Mouse (Mus musculus) kidney, adult 8-10 months (tissue): ENCODE measurements around the gene Gm11444.

Experiments
- DNase-seq, 2 experiments: peaks; one replicate each; pipeline ENCODE4 v3.0.0; 2022

Gm11444 gene

DNA sequence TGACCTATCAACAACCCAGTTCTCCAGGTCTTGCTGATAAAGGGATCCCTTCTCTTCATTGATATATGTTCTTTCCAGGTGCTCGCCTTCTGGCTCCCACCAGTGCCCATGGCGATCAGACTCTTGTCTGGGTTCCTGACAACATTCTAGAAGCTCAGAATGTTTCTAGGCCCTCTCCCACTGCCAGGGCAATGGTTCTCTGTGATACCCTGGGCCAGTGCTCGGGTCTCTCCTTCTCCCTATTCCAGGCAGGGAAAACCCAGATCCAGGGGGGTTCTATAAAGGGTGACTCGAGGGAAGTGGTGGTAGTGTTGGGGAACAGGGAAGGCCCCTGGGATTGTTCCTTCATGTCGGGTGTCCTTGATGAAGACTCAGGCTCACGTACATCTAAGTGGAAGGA is at the start of gene Gm11444:
Gm11444 (minus strand) TSS at position 101 of the 400 bp plus-strand sequence.
- DNase-seq = no peak

DNA sequence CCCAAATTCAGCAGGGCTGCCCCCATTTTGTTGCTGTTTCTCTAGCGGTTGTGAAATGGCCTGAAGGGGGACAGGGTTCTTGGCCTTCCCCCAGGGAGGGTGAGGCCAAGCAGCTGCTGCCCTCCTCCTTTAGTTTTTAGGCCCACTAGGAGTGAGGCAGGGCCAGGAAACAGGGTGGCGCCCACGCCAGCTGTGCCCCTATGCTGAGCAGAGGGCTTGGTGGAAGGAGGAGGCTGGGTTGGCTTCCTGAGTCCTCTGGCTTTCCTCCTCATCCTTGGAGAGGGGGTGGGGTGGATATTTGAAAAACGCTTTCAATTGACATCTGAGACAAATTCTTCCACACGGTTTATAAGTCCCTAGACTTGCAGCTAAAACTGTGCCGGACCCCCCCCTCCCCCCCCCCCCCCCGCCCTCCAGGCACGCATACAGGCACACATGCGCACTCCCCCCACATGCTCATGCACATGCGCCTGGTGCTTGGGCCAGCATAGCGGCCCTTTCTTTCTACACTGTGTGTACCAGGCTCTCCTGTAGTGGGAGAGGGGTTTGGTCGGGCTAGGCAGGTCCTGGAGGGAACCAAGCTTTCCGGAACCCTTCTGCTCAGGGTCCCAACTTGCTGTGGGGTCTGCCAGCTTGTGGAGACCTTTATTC is 46.3 kb upstream of the Gm11444 start:
- no peak for DNase-seq

DNA sequence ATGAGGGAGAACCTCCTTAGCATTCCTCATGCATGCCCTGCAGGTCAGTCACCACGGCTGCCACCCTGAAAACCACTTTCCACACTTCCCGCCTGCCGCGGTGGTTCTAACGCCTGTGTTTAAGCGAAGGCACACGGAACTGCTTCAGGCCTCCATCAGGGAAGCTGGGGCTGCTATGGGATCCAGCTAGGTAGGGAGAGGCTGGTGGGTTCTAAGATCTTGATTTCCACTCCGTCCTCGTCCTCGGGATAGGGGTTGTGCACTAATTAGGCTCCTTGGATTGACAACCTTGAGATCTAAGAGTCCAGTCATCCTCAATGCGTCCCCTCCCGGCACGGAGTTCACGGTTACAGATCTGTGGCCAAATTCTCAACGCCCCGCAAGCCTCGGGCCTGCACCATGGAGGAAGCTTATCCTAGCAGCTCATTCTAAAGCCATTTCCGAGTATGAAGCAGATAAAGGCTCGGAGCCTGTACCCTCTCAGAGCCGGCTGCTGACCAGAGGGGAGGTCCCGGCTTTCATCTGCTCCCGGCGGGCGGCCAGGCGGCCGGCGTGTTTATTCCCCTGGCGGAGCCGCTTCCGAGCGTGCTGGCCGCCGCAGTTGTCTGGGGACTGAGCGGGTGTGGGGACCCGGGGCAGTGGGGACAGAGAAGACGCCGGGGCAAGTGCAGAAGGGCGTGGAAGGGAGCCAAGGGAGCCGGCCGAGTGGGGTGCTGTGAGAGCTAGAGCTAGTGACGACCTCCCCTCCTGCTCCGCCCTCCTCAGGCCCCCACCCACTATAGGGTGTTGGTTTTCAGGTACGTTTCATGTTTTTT is 44.8 kb upstream of the Gm11444 start:
- no peak for DNase-seq

GRCm38 (mm10) chr11:85894136-85894530 is 44.0 kb upstream of the Gm11444 start:
- no peak for DNase-seq

DNA sequence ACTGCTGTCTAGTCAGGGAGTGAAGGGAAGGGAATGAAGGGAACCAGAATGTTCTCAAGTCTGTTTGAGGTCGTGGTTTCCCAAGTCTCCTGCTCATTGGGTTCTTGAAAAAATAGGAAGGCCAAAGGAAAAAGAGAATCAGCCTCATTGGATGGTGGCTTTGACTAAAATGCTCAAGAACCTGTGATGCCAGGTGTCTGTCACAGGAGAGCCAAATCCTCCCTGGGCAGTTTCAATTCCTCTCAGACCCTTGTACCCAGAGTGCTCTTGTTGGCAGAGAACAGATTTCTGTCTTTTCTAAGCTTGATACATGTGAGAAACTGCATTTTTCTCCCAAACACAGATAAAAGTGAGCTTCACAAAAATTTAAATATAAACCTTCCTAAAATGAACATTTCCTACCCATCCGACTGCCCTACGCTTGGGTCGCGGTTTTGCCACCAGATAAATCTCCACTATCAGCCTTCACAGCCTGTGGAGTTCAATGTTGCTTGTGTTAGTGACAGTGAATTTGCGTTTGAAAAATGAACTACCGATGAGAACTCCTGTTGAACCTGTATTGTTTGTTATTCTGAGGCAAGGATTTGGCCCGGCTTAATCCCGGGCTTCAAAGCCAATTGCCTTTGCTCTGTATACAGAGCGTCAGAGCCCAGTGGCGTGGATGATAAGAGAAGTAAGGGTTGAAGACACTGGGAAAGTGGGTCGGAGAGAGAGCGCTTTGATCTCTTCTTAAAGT is 43.4 kb upstream of the Gm11444 start:
- no peak for DNase-seq

GRCm38 (mm10) chr11:85892771-85893170 is 42.6 kb upstream of the Gm11444 start:
- DNase-seq = no peak

GRCm38 (mm10) chr11:85891692-85892040 is 41.5 kb upstream of the Gm11444 start:
- DNase-seq = no peak

DNA sequence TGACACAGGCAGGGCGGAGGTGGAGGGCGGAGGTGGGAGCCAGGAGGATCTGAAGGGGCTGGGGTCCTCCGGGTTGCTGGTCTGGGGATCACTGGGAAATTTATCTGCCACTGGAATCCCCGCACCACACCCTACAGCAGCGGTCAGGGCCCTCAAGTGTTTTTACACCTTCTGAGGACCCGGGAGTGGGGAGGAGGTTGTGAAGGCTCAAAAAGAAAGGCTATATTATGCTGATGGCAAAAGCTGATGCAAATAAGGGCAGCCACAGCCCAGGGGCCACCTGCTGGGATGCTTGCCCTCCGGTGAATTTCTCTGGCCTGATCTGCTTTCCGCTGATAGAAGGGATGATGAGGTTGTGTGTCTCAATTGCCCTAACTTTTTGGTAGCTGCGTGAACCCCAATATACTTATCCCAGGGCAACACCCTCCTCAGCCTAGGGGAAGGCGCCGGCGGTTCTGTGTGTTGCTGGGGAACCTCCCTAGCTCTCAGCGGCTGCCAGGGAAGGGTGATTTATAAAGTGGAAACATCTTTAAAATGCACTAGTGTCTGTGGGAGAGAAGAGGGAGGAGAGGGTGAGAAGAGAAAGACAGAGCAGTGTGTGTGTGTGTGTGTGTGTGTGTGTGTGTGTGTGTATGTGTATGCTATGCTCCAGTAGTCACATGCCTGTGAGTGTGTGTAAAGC is 41.0 kb upstream of the Gm11444 start:
- DNase-seq = no peak

DNA sequence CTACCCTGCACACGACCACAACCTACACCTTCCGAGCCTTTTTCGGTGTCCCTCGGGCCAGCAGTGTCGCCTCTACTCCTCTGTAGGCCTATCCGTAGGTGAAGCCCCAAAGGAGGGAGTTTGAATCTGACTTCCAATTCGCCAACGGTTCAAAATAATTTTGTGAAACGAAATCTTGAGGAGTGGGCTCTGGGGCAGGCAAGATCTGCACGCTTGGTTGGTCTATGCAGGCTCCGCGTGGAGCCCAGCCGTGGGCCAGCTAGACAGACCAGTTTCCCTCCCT is 40.4 kb upstream of the Gm11444 start:
- no peak for DNase-seq

DNA sequence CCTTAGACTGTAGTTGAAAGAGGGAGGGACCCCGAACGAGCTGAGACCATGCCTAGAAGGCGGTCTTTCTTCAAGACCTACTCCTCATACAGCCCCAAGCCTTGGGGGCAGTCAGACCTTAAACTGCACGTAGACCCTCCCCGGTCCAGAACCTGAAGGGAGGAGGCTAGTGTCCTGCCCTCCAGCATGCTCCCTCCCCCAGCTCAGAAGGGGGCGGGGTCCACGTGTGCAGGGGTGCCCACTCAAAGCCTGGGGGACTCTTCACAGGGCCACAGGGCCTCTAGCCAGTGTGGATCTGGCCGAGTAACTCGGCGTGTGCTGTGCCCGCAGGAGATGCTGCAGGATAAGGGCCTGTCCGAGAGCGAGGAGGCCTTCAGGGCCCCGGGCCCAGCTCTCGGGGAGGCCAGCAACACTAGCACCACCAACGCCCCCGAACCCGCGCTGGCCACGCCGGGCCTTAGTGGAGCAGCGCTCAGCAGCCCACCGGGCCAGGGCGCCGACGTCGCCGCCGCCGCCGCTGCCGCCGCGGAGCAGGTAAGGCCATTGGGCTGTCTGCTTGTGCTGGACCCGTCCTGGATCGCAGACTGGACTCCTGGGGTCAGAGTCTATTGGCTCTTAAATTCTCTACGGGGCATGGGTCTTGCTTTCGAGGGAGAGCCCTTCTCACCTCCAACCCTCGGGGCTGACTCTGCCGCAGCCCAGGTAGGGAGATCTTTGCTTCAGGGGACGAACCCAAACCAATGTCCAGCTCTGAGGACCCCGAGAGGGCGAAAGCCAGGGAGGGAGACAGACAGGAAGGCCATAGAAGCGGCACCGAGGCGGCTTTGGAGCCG is 39.8 kb upstream of the Gm11444 start:
- peak in 1 of 2 experiments; percentile 14 for DNase-seq

DNA sequence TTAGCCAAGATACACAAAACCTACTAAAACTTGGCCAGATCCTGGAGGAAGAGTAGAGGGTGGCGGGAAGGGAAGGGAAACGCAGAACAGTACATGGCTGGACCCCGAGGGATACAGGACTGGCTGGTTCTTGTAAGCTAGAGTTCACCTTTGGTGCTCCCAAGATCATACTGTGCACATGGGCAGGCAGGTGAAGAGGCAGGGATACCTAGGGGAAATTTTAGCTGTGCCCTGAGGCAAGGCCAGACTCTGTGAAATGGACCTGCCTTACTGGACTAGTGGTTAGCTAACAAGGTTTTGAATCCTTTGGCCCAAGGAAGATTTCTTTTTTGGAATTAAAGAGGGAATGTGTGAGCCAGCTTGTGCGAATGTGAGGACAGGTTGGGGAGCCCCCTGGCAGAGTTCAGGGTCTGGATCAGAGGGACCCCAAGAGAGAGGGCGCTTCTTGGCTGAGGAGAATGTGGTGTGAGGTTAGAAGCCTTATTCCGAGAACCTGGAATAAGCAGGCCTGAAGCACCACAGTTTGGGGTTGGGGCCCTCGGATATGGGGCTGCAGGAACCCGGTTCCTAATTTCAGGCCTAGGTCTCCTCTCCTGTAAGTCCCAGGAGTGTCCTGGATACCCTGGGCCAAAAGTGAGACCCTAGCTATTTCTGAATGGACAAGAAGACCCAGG is 39.1 kb upstream of the Gm11444 start:
- DNase-seq = no peak

- DNase-seq = no peak
These were observed 38.4 kb upstream of the Gm11444 start for GRCm38 (mm10) chr11:85888451-85888961.

DNA sequence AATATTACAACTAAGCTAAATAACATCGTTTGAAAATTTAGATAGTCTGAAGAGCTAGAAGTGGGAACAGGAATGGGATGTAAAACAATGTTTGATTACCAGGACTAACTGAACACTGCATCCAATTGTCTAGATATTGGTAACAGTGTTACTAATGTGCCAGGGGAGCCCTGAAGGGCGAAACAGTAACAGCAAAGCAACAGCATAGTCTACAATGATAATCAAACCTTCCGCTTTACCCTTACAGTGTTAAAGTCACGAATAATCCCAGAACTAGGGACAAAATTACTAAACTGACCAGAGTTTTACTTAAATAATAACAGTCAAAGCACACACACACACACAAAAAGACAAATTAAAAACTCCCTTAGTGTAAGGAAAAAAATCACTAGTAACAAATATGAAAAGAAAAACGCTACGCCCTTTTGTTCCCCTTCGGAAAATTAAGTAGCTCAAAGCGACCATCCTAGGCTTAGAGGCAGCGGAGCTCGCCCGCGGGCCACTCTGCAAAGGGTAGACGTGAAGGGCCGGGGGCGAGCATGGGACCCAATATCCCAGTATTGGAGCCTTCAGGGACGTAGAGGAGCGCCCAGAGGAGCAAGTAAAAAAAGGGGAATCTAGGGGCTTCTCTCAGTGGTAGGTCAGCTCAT is 37.8 kb upstream of the Gm11444 start:
- no peak for DNase-seq

DNA sequence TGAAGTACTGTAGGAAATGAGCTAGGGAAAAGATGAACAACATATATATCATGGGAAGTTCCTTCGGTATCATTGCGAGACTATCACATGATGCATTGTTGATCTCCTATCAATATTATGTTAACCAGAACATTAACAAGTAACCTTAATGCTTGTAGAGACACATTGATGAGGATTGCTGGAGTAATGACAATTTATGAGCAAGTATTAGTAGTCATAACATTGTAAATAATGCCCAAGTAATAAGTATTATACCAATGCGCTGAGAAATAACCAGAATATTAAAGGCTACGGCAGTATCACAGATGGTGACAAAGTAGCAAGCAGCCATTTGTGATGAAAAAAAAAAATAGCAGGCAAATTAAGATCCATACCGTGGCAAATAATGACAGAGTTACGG is 37.1 kb upstream of the Gm11444 start:
- DNase-seq = no peak

GRCm38 (mm10) chr11:85886429-85886785 is 36.3 kb upstream of the Gm11444 start:
- DNase-seq = no peak

DNA sequence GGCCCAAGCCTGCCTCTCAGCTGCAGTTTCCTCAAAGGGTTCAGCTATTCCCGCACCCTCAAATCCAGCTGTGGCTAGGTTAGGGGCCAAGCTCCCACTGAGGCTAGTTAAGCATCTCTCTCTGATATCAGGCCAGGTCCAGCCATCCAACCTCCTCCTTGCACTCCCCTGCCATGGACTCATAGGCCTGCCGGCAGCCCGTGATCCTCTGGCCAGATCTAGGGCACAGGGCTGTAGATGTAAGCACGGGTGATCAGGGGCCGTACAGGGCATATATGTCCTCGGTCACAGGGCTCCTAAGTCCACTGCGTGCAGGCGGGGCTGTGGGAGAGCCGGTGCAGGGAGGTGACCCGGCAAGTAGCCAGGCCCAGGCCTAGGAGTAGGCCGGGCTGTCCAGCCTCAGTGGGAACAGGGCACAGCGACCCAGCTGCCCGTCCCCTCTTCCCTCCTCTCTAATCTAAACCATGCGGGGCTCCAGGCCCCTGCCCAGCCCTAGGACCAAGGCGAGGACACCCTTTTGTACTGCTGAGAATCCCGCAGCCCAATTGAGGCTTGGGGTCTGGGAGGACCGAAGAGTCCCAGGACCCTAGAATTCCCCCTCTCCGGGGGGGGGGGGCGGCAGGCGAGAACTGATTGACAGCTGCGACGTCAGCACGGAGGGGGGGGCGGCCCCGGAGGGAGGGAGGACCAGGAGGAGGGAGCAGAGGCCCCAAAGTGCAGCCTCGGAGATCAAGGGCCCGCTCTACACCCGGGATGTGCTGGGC is 35.7 kb upstream of the Gm11444 start, which contains the start of gene Tbx4:
Tbx4 (plus strand) TSS at position 758 of the 764 bp plus-strand sequence.
- no peak for DNase-seq

- no peak for DNase-seq
These were observed 34.4 kb upstream of the Gm11444 start for GRCm38 (mm10) chr11:85884498-85884897.

DNA sequence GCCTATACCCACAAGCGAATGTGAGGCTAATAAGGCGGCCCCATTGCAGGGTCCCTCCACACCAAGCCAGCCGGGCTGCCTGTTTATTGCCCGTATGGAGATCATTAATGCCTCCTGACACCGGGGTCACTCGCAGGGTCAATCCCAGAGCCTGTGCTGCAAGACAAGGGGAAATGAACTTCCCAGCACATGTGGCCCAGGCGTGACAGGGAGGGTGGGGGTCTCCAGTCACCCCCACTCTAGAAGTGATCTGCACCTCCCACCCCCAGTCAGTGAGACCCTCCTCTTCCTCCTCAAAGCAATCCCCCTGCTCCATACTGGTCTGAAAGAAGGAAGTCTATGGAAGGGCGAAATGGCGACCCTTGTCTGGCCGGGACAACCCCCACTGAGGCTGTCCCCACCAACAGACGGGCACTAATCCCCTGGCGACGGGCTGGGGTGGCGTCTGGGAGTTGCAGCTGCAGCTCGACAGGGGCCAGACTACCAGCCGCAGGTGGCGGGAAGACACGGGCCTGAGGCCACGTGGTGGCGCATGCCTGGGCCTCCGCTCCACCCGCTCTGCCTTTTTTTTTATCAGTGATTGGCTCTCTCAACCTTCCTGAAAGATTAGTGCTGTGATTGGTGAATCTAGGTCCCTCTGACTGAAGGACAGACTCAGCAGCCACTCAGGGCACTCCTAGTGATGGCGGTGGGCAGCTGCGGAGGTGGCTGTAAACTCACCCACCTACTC is 26.1 kb upstream of the Gm11444 start:
- no peak for DNase-seq

- DNase-seq = no peak
These were observed 14.2 kb upstream of the Gm11444 start for GRCm38 (mm10) chr11:85864363-85864762.
